Mouse (Mus musculus) liver, embryonic 11.5 days (tissue): ENCODE data around the gene Mzt1. TPM values are rescaled to one million over a fixed set of nuclear protein-coding genes. Genes with fewer than 3 reads are reported as not detected.

ENCODE experiments used
- ATAC-seq: fragments of 200-750 bp; cut with Nextera tagmentation; replicated peaks from 2 replicates; pipeline ENCODE4 v1.8.0; 2017; ENCODE audit warnings: moderate number of reproducible peaks, mild to moderate bottlenecking, moderate TSS enrichment, moderate library complexity; ENCODE audit not compliant: low FRiP score
- DNase-seq: peaks from one replicate; pipeline ENCODE4 v3.0.0-alpha.2; 2017; ENCODE audit warnings: low spot score
- H3K27ac ChIP-seq: fragments of 300-500 bp; sonication (generic); 2 replicates; pipeline ENCODE4 v1.5.1; 2014; ENCODE audit warnings: mild to moderate bottlenecking, low read depth, low read length, control low read depth
- H3K27me3 ChIP-seq: fragments of 300-500 bp; sonication (generic); replicated peaks from 2 replicates; pipeline ENCODE4 v1.6.1; 2014; ENCODE audit warnings: low read length, mixed read lengths; ENCODE audit not compliant: control insufficient read depth, insufficient read depth
- H3K36me3 ChIP-seq: fragments of 300-500 bp; sonication (generic); 2 replicates; pipeline ENCODE4 v1.6.1; 2014; ENCODE audit warnings: mild to moderate bottlenecking, low read length, moderate library complexity, mixed read lengths; ENCODE audit not compliant: control insufficient read depth, insufficient read depth
- H3K4me1 ChIP-seq: fragments of 300-500 bp; sonication (generic); replicated peaks from 2 replicates; pipeline ENCODE4 v1.6.1; 2014; ENCODE audit warnings: low read length, mixed read lengths; ENCODE audit not compliant: control insufficient read depth, insufficient read depth
- H3K4me2 ChIP-seq: fragments of 300-500 bp; sonication (generic); 2 replicates; pipeline ENCODE4 v1.6.1; 2014; ENCODE audit warnings: mild to moderate bottlenecking, control low read depth, moderate library complexity
- H3K4me3 ChIP-seq: fragments of 300-500 bp; sonication (generic); 2 replicates; pipeline ENCODE4 v1.5.1; 2014; ENCODE audit warnings: low read depth, low read length, control low read depth
- H3K9ac ChIP-seq: fragments of 300-500 bp; sonication (generic); 2 replicates; pipeline ENCODE4 v1.6.1; 2014; ENCODE audit warnings: low read depth, low read length, control low read depth
- H3K9me3 ChIP-seq: fragments of 300-500 bp; sonication (generic); 2 replicates; pipeline ENCODE4 v1.6.1; 2016; ENCODE audit warnings: low read length, inconsistent platforms, mixed read lengths; ENCODE audit not compliant: control insufficient read depth
- WGBS: fragments of 180-500 bp; shearing (Covaris S2); extraction: QIAGEN DNeasy Blood & Tissue Kit; methylation state at CpG from one replicate; pipeline ENCODE4 v1.1.7; 2014; 5-methylcytosine and 5-hydroxymethylcytosine counted together
- polyA plus RNA-seq: library from polyadenylated mRNA; unstranded; fragments of >200 nt; fragmentation: Nextera tagmentation; extraction: Ambion mirVana; gene quantifications from 2 replicates; pipeline ENCODE4 v1.2.1, GENCODE M21; 2014

Gene Mzt1
- polyA plus RNA-seq, 1 experiment from 2014 or later: 77.3 TPM

DNA sequence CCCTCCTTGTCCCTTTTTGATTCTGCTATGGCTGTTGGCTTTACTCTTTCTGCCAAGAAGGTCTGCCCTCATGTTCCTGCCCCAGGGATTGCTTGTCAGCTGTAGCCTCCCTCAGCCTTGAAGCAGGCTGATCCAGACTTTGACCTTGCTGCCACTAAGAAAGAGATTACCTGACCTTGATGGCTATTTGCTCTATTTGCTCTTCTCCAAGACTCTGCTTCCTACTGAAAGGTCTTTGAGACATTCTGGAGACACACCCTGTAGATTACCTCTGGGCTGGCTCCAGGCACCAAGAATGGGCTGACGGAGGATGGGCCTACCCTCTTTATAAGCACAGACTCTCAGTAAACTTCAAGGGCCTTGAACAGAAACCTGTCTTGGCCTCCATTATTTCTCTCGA is 53.5 kb downstream of the Mzt1 start:
- Histone ChIP-seq H3K36me3 (no peaks in the 10 kb centered on the region), H3K4me2 (no peak overlapping the region), H3K27ac (no peak overlapping the region), H3K27me3 (no peaks in the 10 kb centered on the region), H3K9ac (no peak overlapping the region), H3K4me1 (no peaks in the 10 kb centered on the region), H3K4me3 (no peak overlapping the region), H3K9me3 (no peaks in the 10 kb centered on the region)
- DNase-seq (no peak), ATAC-seq (no peak)
- 83% methylated on average over 2 of the region's 2 CpGs for WGBS

DNA sequence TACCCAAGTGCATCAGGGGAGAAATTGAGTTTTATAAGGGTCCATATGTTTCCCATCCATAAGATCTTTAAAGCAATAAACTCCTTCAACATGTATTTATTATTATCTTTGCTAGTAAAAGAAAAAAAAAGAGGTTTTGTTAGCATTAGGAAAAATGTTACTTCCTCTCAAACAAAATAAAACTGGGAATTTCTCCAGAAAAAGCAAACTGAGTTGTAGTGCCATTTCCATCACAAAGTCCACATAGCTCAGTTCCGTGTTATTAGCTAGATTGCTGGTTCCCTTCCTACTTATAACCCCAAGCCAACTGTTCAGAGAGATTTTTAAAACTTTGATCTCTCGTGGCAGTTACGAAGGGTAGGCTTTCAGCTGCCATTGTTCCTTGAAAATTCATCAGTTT is 55.3 kb downstream of the Mzt1 start:
- no peaks in the 10 kb centered on the region for H3K4me1 ChIP-seq
- no peaks in the 10 kb centered on the region for H3K9me3 ChIP-seq
- ATAC-seq: no peak
- H3K36me3 ChIP-seq: no peaks in the 10 kb centered on the region
- DNase-seq: no peak
- no peak overlapping the region for H3K27ac ChIP-seq
- no peak overlapping the region for H3K4me3 ChIP-seq
- no peak overlapping the region for H3K4me2 ChIP-seq
- H3K9ac ChIP-seq: no peak overlapping the region
- H3K27me3 ChIP-seq: no peaks in the 10 kb centered on the region
- 71% methylated on average over 3 of the region's 3 CpGs for WGBS

DNA sequence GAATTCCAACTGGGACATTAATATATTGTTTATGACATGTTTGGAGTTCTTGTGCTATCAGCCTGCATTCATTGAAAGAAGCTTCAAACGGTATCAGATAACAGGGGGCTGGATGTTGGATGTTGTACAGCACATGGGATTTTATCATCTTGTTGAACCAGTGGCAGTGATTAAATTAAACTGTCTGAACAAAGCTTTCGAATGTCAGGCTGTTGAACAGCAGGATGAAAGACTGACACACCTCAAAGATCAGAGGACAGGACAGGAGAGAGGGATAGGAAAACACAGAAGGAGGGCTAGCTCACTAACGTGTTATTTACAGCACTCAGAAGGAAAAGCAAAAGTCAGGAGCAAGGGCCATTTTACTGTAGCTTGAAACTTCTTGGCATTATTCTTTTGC is 56.1 kb downstream of the Mzt1 start:
- DNase-seq: no peak
- Histone ChIP-seq H3K4me1 (no peaks in the 10 kb centered on the region), H3K9ac (no peak overlapping the region), H3K27me3 (no peaks in the 10 kb centered on the region), H3K4me3 (no peak overlapping the region), H3K36me3 (no peaks in the 10 kb centered on the region), H3K27ac (no peak overlapping the region), H3K9me3 (no peaks in the 10 kb centered on the region), H3K4me2 (no peak overlapping the region)
- ATAC-seq: no peak
- WGBS: 57% methylated on average over 3 of the region's 3 CpGs

Other genes starting within 250 kb of the Mzt1 start
- gene Rpl36a-ps1, start 51.8 kb downstream of the Mzt1 start, polyA plus RNA-seq: 2.5 TPM in 2 replicates
- gene Bora, start 88 bp upstream of the Mzt1 start, polyA plus RNA-seq: 70.4 and 76.3 TPM in 2 replicates
- gene Pibf1, start 53.3 kb upstream of the Mzt1 start, polyA plus RNA-seq: 15.9 and 17.8 TPM in 2 replicates
- gene Dis3, start 53.6 kb upstream of the Mzt1 start, polyA plus RNA-seq: 44.6 and 50.5 TPM in 2 replicates